Mouse (Mus musculus): ENCODE results near the gene Ddit4. TPM values are rescaled to one million over a fixed set of nuclear protein-coding genes. Genes with fewer than 3 reads are reported as not detected.

Gene Ddit4
- polyA plus RNA-seq, 1 experiment, result 266 TPM

DNA sequence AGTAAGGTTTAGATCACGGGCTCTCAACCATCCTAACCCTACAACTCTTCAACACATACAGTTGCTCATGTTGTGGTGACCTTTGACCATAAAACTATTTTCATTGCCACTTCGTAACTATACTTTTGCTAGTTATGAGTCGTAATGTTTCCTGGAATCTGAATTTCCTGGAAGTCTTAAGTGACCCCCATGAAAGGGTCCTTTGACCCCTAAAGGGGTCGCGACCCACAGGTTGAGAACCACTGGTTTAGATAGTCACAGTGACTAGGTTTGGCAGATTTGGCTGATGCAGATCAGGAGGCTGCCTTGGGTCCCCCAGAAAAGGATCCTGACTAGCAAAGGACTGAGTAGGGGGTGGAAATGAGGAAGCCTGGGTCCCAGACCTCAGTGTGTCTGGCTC is 13.0 kb downstream of the Ddit4 start:
- Histone ChIP-seq H3K79me2 (ENCODE audit: control insufficient read depth, insufficient read depth) (no peaks in the 10 kb centered on the region), H3K4me2 (ENCODE audit: low read depth) (no peak overlapping the region), H3ac (ENCODE audit: control insufficient read depth, insufficient read length) (no peak overlapping the region), H3K36me3 (ENCODE audit: control insufficient read depth, insufficient read depth) (no peaks in the 10 kb centered on the region), H3K4me3 (no peak overlapping the region), H3K27me3 (ENCODE audit: control insufficient read depth, insufficient read depth, insufficient read length) (no peaks in the 10 kb centered on the region)
- TF ChIP-seq SRF (IDR thresholded peaks at IDR 0.05; ENCODE audit: control insufficient read depth, insufficient read length, low read depth), result no peak
- no peak for TF ChIP-seq POLR2A (IDR thresholded peaks at IDR 0.05; ENCODE audit: insufficient read length, low read depth)
- TF ChIP-seq TCF12 (IDR thresholded peaks at IDR 0.05; ENCODE audit: insufficient read depth, poor library complexity, severe bottlenecking), result no peak
- TF ChIP-seq CEBPB (IDR thresholded peaks at IDR 0.05; ENCODE audit: insufficient read depth, poor library complexity, severe bottlenecking), result no peak
- no peak for TF ChIP-seq REST (IDR thresholded peaks at IDR 0.05; ENCODE audit: insufficient read depth, insufficient read length)
- TF ChIP-seq MYOG (IDR thresholded peaks at IDR 0.05; ENCODE audit: control insufficient read depth in 1 of 3, insufficient read depth in 1 of 3, insufficient read length in 2 of 3, low read depth in 2 of 3), result no peak
- no peak for TF ChIP-seq E2F4 (IDR thresholded peaks at IDR 0.05; ENCODE audit: insufficient read depth)
- no peak for TF ChIP-seq POLR2AphosphoS2 (IDR thresholded peaks at IDR 0.05; ENCODE audit: insufficient read length, low read depth)
- no peak for TF ChIP-seq TCF3 (IDR thresholded peaks at IDR 0.05; ENCODE audit: insufficient read length, low read depth)
- TF ChIP-seq MYOD1 (IDR thresholded peaks at IDR 0.05; ENCODE audit: control insufficient read depth in 1 of 3, insufficient read length in 2 of 3, low read depth in 2 of 3), result no peak
- TF ChIP-seq MAX (IDR thresholded peaks at IDR 0.05; ENCODE audit: low read depth), result no peak
- TF ChIP-seq USF1 (IDR thresholded peaks at IDR 0.05; ENCODE audit: low read depth), result no peak

- no peaks in the 10 kb centered on the region for H3K36me3 ChIP-seq (ENCODE audit: control insufficient read depth, insufficient read depth)
- no peak overlapping the region for H3ac ChIP-seq (ENCODE audit: control insufficient read depth, insufficient read length)
- no peak for TF ChIP-seq MAX (IDR thresholded peaks at IDR 0.05; ENCODE audit: low read depth)
- TF ChIP-seq REST (IDR thresholded peaks at IDR 0.05; ENCODE audit: insufficient read depth, insufficient read length), result no peak
- no peak for TF ChIP-seq POLR2A (IDR thresholded peaks at IDR 0.05; ENCODE audit: insufficient read length, low read depth)
- TF ChIP-seq POLR2AphosphoS2 (IDR thresholded peaks at IDR 0.05; ENCODE audit: insufficient read length, low read depth), result no peak
- no peak for TF ChIP-seq SRF (IDR thresholded peaks at IDR 0.05; ENCODE audit: control insufficient read depth, insufficient read length, low read depth)
- TF ChIP-seq E2F4 (IDR thresholded peaks at IDR 0.05; ENCODE audit: insufficient read depth), result no peak
- no peak for TF ChIP-seq TCF12 (IDR thresholded peaks at IDR 0.05; ENCODE audit: insufficient read depth, poor library complexity, severe bottlenecking)
- no peak for TF ChIP-seq CEBPB (IDR thresholded peaks at IDR 0.05; ENCODE audit: insufficient read depth, poor library complexity, severe bottlenecking)
- TF ChIP-seq MYOG (IDR thresholded peaks at IDR 0.05; ENCODE audit: control insufficient read depth in 1 of 3, insufficient read depth in 1 of 3, insufficient read length in 2 of 3, low read depth in 2 of 3), result no peak
- no peak for TF ChIP-seq MYOD1 (IDR thresholded peaks at IDR 0.05; ENCODE audit: control insufficient read depth in 1 of 3, insufficient read length in 2 of 3, low read depth in 2 of 3)
- TF ChIP-seq TCF3 (IDR thresholded peaks at IDR 0.05; ENCODE audit: insufficient read length, low read depth), result no peak
- no peak for TF ChIP-seq USF1 (IDR thresholded peaks at IDR 0.05; ENCODE audit: low read depth)
- H3K27me3 ChIP-seq (ENCODE audit: control insufficient read depth, insufficient read depth, insufficient read length), result no peaks in the 10 kb centered on the region
- H3K4me2 ChIP-seq (ENCODE audit: low read depth), result no peak overlapping the region
- no peaks in the 10 kb centered on the region for H3K79me2 ChIP-seq (ENCODE audit: control insufficient read depth, insufficient read depth)
- H3K4me3 ChIP-seq, result no peak overlapping the region
Measured at GRCm38 (mm10) chr10:59936058-59936856, 15.4 kb downstream of the Ddit4 start.

DNA sequence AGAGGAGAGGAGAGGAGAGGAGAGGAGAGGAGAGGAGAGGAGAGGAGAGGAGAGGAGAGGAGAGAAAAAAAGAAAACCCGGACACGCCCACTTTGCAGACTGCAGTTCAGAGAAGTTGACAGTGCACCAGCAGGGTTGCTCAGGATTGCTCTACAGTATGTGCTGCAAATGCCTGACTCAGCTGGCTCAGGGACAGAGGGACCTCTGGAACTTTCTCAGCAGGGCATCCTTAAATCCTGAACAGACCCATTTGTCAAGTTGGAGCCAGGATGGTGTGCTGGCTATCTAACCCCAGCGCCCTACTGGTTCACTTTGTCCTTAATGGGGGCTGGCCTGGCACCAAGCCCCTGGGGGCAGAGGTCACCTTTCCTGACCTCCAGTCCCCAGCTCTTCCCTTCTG is 17.6 kb downstream of the Ddit4 start:
- no peak overlapping the region for H3K4me3 ChIP-seq
- H3K36me3 ChIP-seq (ENCODE audit: control insufficient read depth, insufficient read depth), result no peaks in the 10 kb centered on the region
- H3K27me3 ChIP-seq (ENCODE audit: control insufficient read depth, insufficient read depth, insufficient read length), result no peaks in the 10 kb centered on the region
- H3ac ChIP-seq (ENCODE audit: control insufficient read depth, insufficient read length), result no peak overlapping the region
- no peak overlapping the region for H3K4me2 ChIP-seq (ENCODE audit: low read depth)
- peak; percentile 52; the same call in 1 of the 2 replicates for TF ChIP-seq CEBPB (IDR thresholded peaks at IDR 0.05; ENCODE audit: insufficient read depth, poor library complexity, severe bottlenecking)
- no peak for TF ChIP-seq SRF (IDR thresholded peaks at IDR 0.05; ENCODE audit: control insufficient read depth, insufficient read length, low read depth)
- H3K79me2 ChIP-seq (ENCODE audit: control insufficient read depth, insufficient read depth), result no peaks in the 10 kb centered on the region

DNA sequence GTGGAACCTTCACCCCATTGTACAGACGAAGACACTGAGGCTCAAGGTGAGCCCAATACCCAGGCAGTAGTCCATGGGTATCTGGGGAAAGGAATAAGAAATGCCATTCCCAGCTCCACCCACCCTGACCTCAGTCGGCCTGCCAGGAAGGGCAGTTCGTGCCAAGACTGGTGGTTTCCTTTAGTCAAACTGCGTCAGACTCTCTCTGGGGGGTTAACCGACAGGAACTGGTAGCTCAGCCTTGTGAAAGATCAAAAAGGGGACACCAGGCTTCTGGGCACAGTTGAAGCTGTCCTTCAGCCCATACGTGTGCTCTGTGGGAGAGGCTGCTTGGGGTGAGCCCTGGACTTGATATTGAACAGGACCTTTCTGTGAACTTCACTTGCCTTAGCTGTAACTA is 19.1 kb downstream of the Ddit4 start:
- H3K4me3 ChIP-seq, result no peak overlapping the region
- TF ChIP-seq USF1 (IDR thresholded peaks at IDR 0.05; ENCODE audit: low read depth), result no peak
- TF ChIP-seq TCF3 (IDR thresholded peaks at IDR 0.05; ENCODE audit: insufficient read length, low read depth), result no peak
- no peak for TF ChIP-seq MAX (IDR thresholded peaks at IDR 0.05; ENCODE audit: low read depth)
- TF ChIP-seq TCF12 (IDR thresholded peaks at IDR 0.05; ENCODE audit: insufficient read depth, poor library complexity, severe bottlenecking), result no peak
- TF ChIP-seq POLR2A (IDR thresholded peaks at IDR 0.05; ENCODE audit: insufficient read length, low read depth), result no peak
- no peak for TF ChIP-seq MYOG (IDR thresholded peaks at IDR 0.05; ENCODE audit: control insufficient read depth in 1 of 3, insufficient read depth in 1 of 3, insufficient read length in 2 of 3, low read depth in 2 of 3)
- no peak for TF ChIP-seq CEBPB (IDR thresholded peaks at IDR 0.05; ENCODE audit: insufficient read depth, poor library complexity, severe bottlenecking)
- TF ChIP-seq REST (IDR thresholded peaks at IDR 0.05; ENCODE audit: insufficient read depth, insufficient read length), result no peak
- no peak for TF ChIP-seq MYOD1 (IDR thresholded peaks at IDR 0.05; ENCODE audit: control insufficient read depth in 1 of 3, insufficient read length in 2 of 3, low read depth in 2 of 3)
- TF ChIP-seq SRF (IDR thresholded peaks at IDR 0.05; ENCODE audit: control insufficient read depth, insufficient read length, low read depth), result no peak
- no peak for TF ChIP-seq E2F4 (IDR thresholded peaks at IDR 0.05; ENCODE audit: insufficient read depth)
- no peak for TF ChIP-seq POLR2AphosphoS2 (IDR thresholded peaks at IDR 0.05; ENCODE audit: insufficient read length, low read depth)
- no peaks in the 10 kb centered on the region for H3K27me3 ChIP-seq (ENCODE audit: control insufficient read depth, insufficient read depth, insufficient read length)
- peak overlapping the region; percentile 16 for H3K4me2 ChIP-seq (ENCODE audit: low read depth)
- no peaks in the 10 kb centered on the region for H3K79me2 ChIP-seq (ENCODE audit: control insufficient read depth, insufficient read depth)
- H3ac ChIP-seq (ENCODE audit: control insufficient read depth, insufficient read length), result no peak overlapping the region
- H3K36me3 ChIP-seq (ENCODE audit: control insufficient read depth, insufficient read depth), result no peaks in the 10 kb centered on the region
